Mouse (Mus musculus) urinary bladder, postnatal 4 days (tissue): ENCODE results near the gene Dgki.

Experiments
- DNase-seq, 2 experiments: peaks; one replicate each; pipeline ENCODE4 v3.0.0; 2021 to 2022; ENCODE audit warnings: low spot score in 2 of 2

Gene Dgki

GRCm38 (mm10) chr6:37299562-37300390 lies at the start of gene Dgki:
Dgki (minus strand) TSS chr6:37300184.
- DNase-seq = peak in 1 of 2 experiments; percentile 34

- no peak for DNase-seq
These were observed 47.6 kb upstream of the Dgki start for GRCm38 (mm10) chr6:37347606-37348005.

GRCm38 (mm10) chr6:37338055-37338454 lies 38.1 kb upstream of the Dgki start:
- DNase-seq = no peak

- no peak for DNase-seq
These were observed 36.9 kb upstream of the Dgki start for GRCm38 (mm10) chr6:37336831-37337260.

- DNase-seq = no peak
These were observed 36.4 kb upstream of the Dgki start for GRCm38 (mm10) chr6:37336381-37336780.

GRCm38 (mm10) chr6:37332846-37333245 lies 32.9 kb upstream of the Dgki start:
- DNase-seq = no peak

GRCm38 (mm10) chr6:37329901-37330864 lies 30.2 kb upstream of the Dgki start:
- no peak for DNase-seq

- DNase-seq = no peak
These were observed 29.4 kb upstream of the Dgki start for GRCm38 (mm10) chr6:37329376-37329775.

GRCm38 (mm10) chr6:37328671-37329070 lies 28.7 kb upstream of the Dgki start:
- no peak for DNase-seq

GRCm38 (mm10) chr6:37327519-37327918 lies 27.5 kb upstream of the Dgki start:
- DNase-seq = no peak

GRCm38 (mm10) chr6:37326603-37326955 lies 26.6 kb upstream of the Dgki start:
- no peak for DNase-seq

GRCm38 (mm10) chr6:37325906-37326602 lies 26.1 kb upstream of the Dgki start:
- DNase-seq = no peak

GRCm38 (mm10) chr6:37325076-37325475 lies 25.1 kb upstream of the Dgki start:
- no peak for DNase-seq

GRCm38 (mm10) chr6:37322641-37323040 lies 22.7 kb upstream of the Dgki start:
- DNase-seq = no peak

GRCm38 (mm10) chr6:37322088-37322487 lies 22.1 kb upstream of the Dgki start:
- DNase-seq = no peak

GRCm38 (mm10) chr6:37317904-37318303 lies 17.9 kb upstream of the Dgki start:
- DNase-seq = no peak

GRCm38 (mm10) chr6:37315440-37315839 lies 15.5 kb upstream of the Dgki start:
- DNase-seq = no peak

- DNase-seq = no peak
These were observed 10.6 kb upstream of the Dgki start for GRCm38 (mm10) chr6:37310601-37311000.

- no peak for DNase-seq
These were observed 6.6 kb upstream of the Dgki start for GRCm38 (mm10) chr6:37306616-37307015.

GRCm38 (mm10) chr6:37300492-37300891 lies 508 bp upstream of the Dgki start:
- no peak for DNase-seq

GRCm38 (mm10) chr6:37298982-37299381 lies 1.0 kb downstream of the Dgki start:
- DNase-seq = no peak
